In the genomic region with DNA sequence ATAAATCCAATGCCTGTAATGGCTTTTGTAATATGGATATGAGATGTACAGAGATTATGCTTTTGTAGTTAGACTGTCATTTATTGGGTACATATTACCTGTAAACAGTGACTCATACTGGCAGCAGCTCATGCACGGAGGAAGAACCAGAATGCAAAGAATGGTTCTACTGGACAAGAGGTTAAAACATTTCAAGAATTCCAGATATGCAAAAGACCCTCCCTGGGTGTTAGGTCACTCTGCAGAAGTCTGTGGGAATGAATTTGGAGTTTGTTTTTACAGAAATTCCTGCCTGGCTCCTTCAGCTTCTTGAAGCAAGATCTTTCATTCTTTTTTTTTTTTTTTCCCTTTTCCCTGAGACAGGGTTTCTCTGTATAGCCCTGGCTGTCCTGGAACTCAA, we compare ENCODE assay signal across 19 mouse cellular contexts.
"Had no signal": no experiment of that assay in that cellular context is flagged by ENCODE, and none has a peak within 500 bp of the region (broad histone marks: within the 10 kb centered on the region; RNA-seq: fewer than 3 reads in every experiment).

No protein-coding gene starts in this region.

- H3K4me1 ChIP-seq: liver, embryonic 13.5 days; liver, embryonic 15.5 days; megakaryocyte, embryonic 14.5 days; midbrain, embryonic 13.5 days; midbrain, embryonic 15.5 days; neural tube, embryonic 12.5 days had no signal

- ATAC-seq: liver, postnatal 0 days; midbrain, embryonic 13.5 days; midbrain, embryonic 15.5 days had no signal

- H3K9me3 ChIP-seq: liver, embryonic 13.5 days; liver, embryonic 15.5 days; midbrain, embryonic 13.5 days; midbrain, embryonic 15.5 days; neural tube, embryonic 12.5 days had no signal

- DNase-seq: liver, embryonic 13.5 days; liver, postnatal 0 days; lung, postnatal 14 days; lung, postnatal 36 days; retina, postnatal 1 day; right cerebral cortex, adult 18-20 months; right cerebral cortex, postnatal 25 days; right cerebral cortex, postnatal 4 days; spleen, adult 18-20 months; thymus, adult 18-20 months; thymus, postnatal 14 days; thymus, postnatal 36 days had no signal

- H3K27me3 ChIP-seq: liver, embryonic 13.5 days; liver, embryonic 15.5 days; megakaryocyte, embryonic 14.5 days; midbrain, embryonic 13.5 days; midbrain, embryonic 15.5 days; neural tube, embryonic 12.5 days had no signal

- H3K9ac ChIP-seq: liver, embryonic 13.5 days; liver, embryonic 15.5 days; liver, postnatal 0 days; midbrain, embryonic 13.5 days; midbrain, embryonic 15.5 days; neural tube, embryonic 12.5 days had no signal

- H3K4me3 ChIP-seq: liver, embryonic 13.5 days; liver, embryonic 15.5 days; megakaryocyte, embryonic 14.5 days; midbrain, embryonic 13.5 days; midbrain, embryonic 15.5 days; neural tube, embryonic 12.5 days had no signal

- H3K4me2 ChIP-seq: liver, embryonic 13.5 days; liver, embryonic 15.5 days; midbrain, embryonic 11.5 days; midbrain, embryonic 13.5 days; midbrain, embryonic 15.5 days; neural tube, embryonic 12.5 days had no signal

- H3K36me3 ChIP-seq: liver, embryonic 13.5 days; liver, embryonic 15.5 days; midbrain, embryonic 13.5 days; midbrain, embryonic 15.5 days; neural tube, embryonic 12.5 days had no signal

- H3K27ac ChIP-seq: liver, embryonic 13.5 days; liver, embryonic 15.5 days; macrophage; midbrain, embryonic 13.5 days; midbrain, embryonic 15.5 days; neural tube, embryonic 12.5 days had no signal
